Mouse (Mus musculus) kidney, embryonic 16.5 days (tissue): ENCODE results near the gene Tjp1. TPM values are rescaled to one million over a fixed set of nuclear protein-coding genes. Genes with fewer than 3 reads are reported as not detected.

ENCODE experiments used
- ATAC-seq: fragments of 200-750 bp; cut with Nextera tagmentation; 2 replicates; pipeline ENCODE4 v1.8.0; 2017; ENCODE audit warnings: moderate TSS enrichment; ENCODE audit not compliant: low FRiP score, low TSS enrichment
- H3K27ac ChIP-seq: fragments of 300-500 bp; sonication (generic); 2 replicates; pipeline ENCODE4 v1.5.1; 2014; ENCODE audit warnings: low read length
- H3K27me3 ChIP-seq: fragments of 300-500 bp; sonication (generic); 2 replicates; pipeline ENCODE4 v1.6.1; 2014; ENCODE audit warnings: low read length, control low read depth, mixed read lengths; ENCODE audit not compliant: insufficient read depth
- H3K36me3 ChIP-seq: fragments of 300-500 bp; sonication (generic); 2 replicates; pipeline ENCODE4 v1.6.1; 2014; ENCODE audit warnings: low read length, control low read depth, mixed read lengths; ENCODE audit not compliant: insufficient read depth
- H3K4me1 ChIP-seq: fragments of 300-500 bp; sonication (generic); 2 replicates; pipeline ENCODE4 v1.6.1; 2014; ENCODE audit warnings: low read length, control low read depth, mixed read lengths; ENCODE audit not compliant: insufficient read depth
- H3K4me2 ChIP-seq: fragments of 300-500 bp; sonication (generic); replicated peaks from 2 replicates; pipeline ENCODE4 v1.6.1; 2014; ENCODE audit warnings: low read depth, low read length
- H3K4me3 ChIP-seq: fragments of 300-500 bp; sonication (generic); 2 replicates; pipeline ENCODE4 v1.5.1; 2014; ENCODE audit warnings: mild to moderate bottlenecking, low read length
- H3K9ac ChIP-seq: fragments of 300-500 bp; sonication (generic); replicated peaks from 2 replicates; pipeline ENCODE4 v1.6.1; 2014; ENCODE audit warnings: low read length
- H3K9me3 ChIP-seq: fragments of 300-500 bp; sonication (generic); 2 replicates; pipeline ENCODE4 v1.6.1; 2016; ENCODE audit warnings: low read length, control low read depth
- WGBS: fragments of 180-500 bp; shearing (Covaris S2); extraction: QIAGEN DNeasy Blood & Tissue Kit; methylation state at CpG from one replicate; pipeline ENCODE4 v1.1.7; 2014; 5-methylcytosine and 5-hydroxymethylcytosine counted together
- polyA plus RNA-seq: library from polyadenylated mRNA; unstranded; fragments of >200 nt; fragmentation: Nextera tagmentation; extraction: Ambion mirVana; gene quantifications from 2 replicates; pipeline ENCODE4 v1.2.1, GENCODE M21; 2015

Tjp1 gene
- polyA plus RNA-seq, result 29.1 and 29.9 TPM in 2 replicates

DNA sequence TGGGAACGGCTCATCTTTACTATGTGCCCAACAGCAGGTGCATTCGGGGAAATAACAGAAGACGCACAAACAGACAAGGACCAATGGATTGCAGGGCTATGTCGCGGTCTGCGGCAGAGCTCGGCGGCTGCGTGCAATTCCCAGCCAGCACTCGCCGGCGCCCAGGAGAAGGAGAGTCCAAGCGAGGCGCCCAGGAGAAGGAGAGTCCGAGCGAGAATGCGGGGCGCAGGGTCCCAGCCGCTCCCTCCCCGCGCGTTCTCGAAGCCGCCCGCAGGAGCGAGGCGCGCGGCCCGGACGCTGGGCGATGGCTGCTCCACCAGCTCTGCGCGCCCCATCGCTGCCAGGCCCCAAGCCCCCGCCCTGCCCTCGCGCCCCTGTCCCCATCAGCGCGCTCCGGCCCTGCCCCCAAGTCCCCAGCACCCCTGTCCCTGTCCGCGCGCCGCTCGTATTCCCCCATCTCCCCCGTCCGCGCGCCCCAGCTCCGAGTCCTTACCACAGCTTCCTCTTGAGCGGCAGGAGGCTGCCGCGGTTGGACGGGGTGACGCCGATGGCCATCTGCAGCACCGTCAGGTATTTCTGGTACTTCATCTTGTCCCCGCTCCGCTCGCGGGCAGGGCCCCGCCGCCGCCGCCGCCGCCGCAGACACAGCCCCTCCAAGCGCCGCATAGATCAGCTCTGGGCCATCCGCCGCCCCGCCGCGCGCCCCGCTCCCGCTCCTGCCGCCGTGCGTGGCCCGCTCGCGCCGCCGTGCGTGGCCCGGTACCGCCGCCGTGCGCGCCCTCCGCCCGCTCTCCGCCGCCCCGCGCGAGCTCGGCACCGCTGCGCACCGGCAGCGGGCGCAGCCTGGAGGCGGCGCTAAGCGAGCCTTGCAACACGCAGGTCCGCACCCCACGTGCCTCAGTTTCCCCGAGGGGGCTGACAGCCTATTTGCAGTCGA lies at the start of gene Tjp1:
TSS of gene Tjp1 (minus strand) at position 711 of the 937 bp plus-strand sequence.
- H3K4me2 ChIP-seq, result peak within 1 kb of the TSS; percentile 85
- H3K9ac ChIP-seq, result peak within 1 kb of the TSS; percentile 60
- H3K36me3 ChIP-seq, result no peaks in the 10 kb centered on the region
- peak; percentile 76 for ATAC-seq
- peaks cover 33% of the 10 kb centered on the region for H3K27me3 ChIP-seq
- H3K4me1 ChIP-seq, result peaks cover 4% of the 10 kb centered on the region; the same call in 1 of the 2 replicates
- H3K27ac ChIP-seq, result no peak within 1 kb of the TSS
- WGBS, result under 1% methylated on average over 99 of the region's 115 CpGs
- no peaks in the 10 kb centered on the region for H3K9me3 ChIP-seq
- H3K4me3 ChIP-seq, result peak within 1 kb of the TSS; percentile 64

DNA sequence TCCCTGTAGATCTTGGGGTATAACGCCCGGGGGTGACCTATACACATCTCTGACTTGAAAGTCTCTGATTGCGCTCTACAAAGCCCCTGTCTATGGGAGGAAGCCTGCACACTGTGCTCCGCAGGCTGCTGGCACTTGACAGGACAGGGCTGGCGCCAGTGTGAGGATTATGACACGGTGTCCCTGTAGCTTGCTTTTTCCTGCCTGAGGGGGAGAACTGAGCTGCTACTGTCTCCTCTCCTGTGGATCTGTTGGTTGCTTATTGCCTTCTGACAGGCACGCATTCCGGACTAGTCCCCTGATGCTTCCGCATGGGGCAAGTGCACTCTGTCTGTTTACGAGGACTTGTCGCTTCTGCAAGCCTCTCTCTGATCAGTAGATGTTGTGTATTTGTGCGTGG lies 49.5 kb upstream of the Tjp1 start:
- H3K27ac ChIP-seq, result no peak overlapping the region
- WGBS, result 74% methylated on average over 12 of the region's 12 CpGs
- ATAC-seq, result 0 out of 2 replicates have a peak, but pooled peaks have one; percentile 31

DNA sequence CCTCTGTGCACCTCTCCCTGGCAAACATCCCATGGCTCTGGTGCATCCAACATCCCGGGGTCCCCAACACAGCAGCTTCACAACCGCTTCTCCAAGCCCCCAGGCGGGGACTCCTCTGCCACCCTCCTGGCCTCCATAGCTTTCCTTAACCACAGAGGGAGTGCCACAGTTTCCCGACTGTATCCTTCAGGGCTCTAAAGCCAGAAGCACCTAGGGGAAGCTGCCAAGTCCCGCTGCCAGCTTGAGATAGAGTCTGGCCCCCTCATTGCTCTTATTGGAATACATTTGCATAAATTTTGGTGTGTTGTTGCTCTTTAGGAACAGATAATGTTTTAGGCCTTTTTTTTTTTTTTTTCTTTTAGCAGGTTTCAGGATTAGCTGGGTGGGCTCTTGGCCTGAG lies 45.1 kb upstream of the Tjp1 start:
- no peak for ATAC-seq
- no peak overlapping the region for H3K9ac ChIP-seq
- H3K4me3 ChIP-seq, result no peak overlapping the region
- no peak overlapping the region for H3K27ac ChIP-seq
- H3K27me3 ChIP-seq, result no peaks in the 10 kb centered on the region
- H3K9me3 ChIP-seq, result no peaks in the 10 kb centered on the region
- H3K36me3 ChIP-seq, result no peaks in the 10 kb centered on the region
- no peak overlapping the region for H3K4me2 ChIP-seq
- no peaks in the 10 kb centered on the region for H3K4me1 ChIP-seq
- 73% methylated on average over 5 of the region's 5 CpGs for WGBS

More for the DNA sequence above, 49.5 kb upstream of the Tjp1 start:
- Histone ChIP-seq H3K27me3 (no peaks in the 10 kb centered on the region), H3K4me2 (no peak overlapping the region), H3K9ac (no peak overlapping the region), H3K36me3 (no peaks in the 10 kb centered on the region), H3K4me1 (no peaks in the 10 kb centered on the region), H3K9me3 (no peaks in the 10 kb centered on the region), H3K4me3 (no peak overlapping the region)

DNA sequence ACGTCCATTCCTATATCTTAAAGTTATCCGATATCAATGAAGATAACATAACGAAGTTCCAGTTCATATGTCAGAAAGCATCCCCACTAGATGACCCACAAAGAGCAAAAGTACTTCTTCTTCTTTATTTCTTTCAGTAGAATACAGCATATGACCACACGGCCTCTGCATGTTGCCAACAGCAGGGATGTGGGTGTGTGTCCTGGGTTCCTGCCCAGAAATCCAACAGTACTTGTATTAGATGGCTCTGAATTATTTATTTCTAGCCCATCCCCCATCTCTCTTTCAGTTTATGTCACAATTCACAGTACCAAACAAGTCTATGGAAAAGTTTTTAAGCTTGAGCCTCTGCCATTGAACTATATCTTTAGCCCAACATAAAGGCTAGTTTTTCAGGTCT lies 43.1 kb upstream of the Tjp1 start:
- Histone ChIP-seq H3K4me3 (no peak overlapping the region), H3K36me3 (no peaks in the 10 kb centered on the region), H3K27me3 (no peaks in the 10 kb centered on the region), H3K9me3 (no peaks in the 10 kb centered on the region), H3K9ac (no peak overlapping the region), H3K27ac (no peak overlapping the region), H3K4me2 (no peak overlapping the region), H3K4me1 (no peaks in the 10 kb centered on the region)
- 80% methylated on average over 4 of the region's 4 CpGs for WGBS
- no peak for ATAC-seq

DNA sequence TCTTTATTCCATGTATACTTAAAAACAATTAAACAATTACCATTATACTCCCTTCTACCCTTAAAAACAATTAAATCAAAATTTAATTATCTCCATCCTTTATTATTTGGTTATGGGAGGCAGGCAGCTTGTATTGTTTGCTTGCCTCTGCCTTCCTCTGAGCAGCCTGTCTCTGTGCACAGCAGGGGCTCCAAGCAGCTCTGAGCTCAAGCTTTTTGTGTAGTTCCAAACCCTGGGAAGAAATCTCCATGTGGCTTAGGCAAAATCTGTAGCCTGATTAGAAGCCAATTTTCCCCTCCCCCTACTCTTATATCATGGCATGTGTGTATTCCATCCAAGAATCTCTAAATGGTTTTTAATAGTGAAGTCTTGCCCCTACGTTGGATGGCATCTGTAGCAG lies 28.4 kb upstream of the Tjp1 start:
- WGBS, result 38% methylated on average over 1 of the region's 1 CpGs
- H3K36me3 ChIP-seq, result no peaks in the 10 kb centered on the region
- no peak overlapping the region for H3K9ac ChIP-seq
- no peak overlapping the region for H3K4me3 ChIP-seq
- no peaks in the 10 kb centered on the region for H3K9me3 ChIP-seq
- no peak overlapping the region for H3K27ac ChIP-seq
- no peak for ATAC-seq
- H3K4me1 ChIP-seq, result no peaks in the 10 kb centered on the region
- H3K27me3 ChIP-seq, result no peaks in the 10 kb centered on the region
- H3K4me2 ChIP-seq, result no peak overlapping the region

DNA sequence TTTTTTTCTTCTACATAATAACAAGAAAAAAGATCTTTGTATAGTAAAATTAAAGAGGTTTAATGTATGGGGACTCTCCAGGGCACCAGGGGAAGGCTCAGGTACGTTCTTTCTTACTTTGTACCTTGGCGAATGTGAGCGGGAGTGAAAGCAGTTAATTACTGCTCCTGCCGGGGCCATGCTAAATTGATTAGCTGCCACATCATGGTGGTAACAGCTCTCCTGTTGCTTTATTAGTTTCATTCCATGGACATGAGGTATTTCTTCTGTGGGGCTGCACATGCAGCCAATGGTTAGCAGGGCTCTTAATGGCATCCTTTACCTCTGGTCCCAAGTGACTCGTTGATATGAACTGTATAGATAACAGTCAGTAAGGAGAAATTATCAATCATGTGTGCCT lies 18.2 kb upstream of the Tjp1 start:
- Histone ChIP-seq H3K4me3 (no peak overlapping the region), H3K4me1 (no peaks in the 10 kb centered on the region), H3K27ac (no peak overlapping the region), H3K9ac (no peak overlapping the region), H3K27me3 (no peaks in the 10 kb centered on the region), H3K9me3 (no peaks in the 10 kb centered on the region), H3K36me3 (no peaks in the 10 kb centered on the region), H3K4me2 (no peak overlapping the region)
- 21% methylated on average over 5 of the region's 5 CpGs for WGBS
- no peak for ATAC-seq

DNA sequence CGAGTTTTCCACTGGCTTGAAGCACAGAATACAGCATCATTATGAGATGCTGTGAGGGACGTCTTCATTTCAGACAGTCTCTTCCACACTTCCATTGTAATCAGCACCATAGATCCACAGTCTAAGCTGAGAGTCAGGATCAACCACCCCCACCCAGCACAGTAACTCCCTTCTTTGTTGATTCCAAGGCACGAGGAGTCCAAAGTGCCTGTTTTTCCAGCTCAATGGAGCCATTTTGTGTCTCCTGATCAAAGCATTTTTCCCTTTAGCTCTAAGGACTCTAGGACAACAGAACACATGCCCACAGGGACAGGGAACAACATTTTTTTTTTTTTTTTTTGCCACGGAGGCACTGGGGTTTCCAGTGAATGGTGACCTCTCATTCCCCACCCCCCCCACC lies 5.1 kb upstream of the Tjp1 start:
- H3K9ac ChIP-seq, result no peak overlapping the region
- H3K4me1 ChIP-seq, result peaks cover 4% of the 10 kb centered on the region; the same call in 1 of the 2 replicates
- no peaks in the 10 kb centered on the region; the same call in 1 of the 2 replicates for H3K9me3 ChIP-seq
- WGBS, result 46% methylated on average over 4 of the region's 4 CpGs
- H3K27me3 ChIP-seq, result peaks cover 14% of the 10 kb centered on the region
- no peak overlapping the region for H3K4me3 ChIP-seq
- H3K36me3 ChIP-seq, result no peaks in the 10 kb centered on the region
- no peak for ATAC-seq
- no peak overlapping the region for H3K4me2 ChIP-seq
- no peak overlapping the region for H3K27ac ChIP-seq

DNA sequence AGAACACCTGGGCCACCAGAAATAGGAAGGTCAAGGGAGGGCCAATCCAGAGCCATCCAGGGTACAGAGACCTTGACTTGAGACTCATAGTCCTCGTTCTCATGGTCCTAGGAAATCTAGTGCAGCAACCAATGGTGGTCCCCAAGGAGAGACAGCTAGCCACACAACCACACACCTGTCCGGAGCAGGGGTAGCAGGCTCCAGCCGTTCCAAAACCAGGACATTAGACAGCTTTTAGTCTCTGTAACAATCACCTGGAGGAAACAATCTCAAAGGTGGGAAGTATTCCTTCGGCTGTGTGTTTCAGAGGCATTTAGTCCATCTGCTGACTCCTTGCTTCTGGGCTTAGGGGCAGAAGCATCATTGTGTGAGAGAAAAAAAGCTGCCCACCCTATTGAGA lies 4.5 kb downstream of the Tjp1 start:
- H3K4me1 ChIP-seq, result peaks cover 4% of the 10 kb centered on the region; the same call in 1 of the 2 replicates
- H3K4me2 ChIP-seq, result no peak overlapping the region
- no peak overlapping the region for H3K27ac ChIP-seq
- no peak for ATAC-seq
- no peak overlapping the region for H3K4me3 ChIP-seq
- no peak overlapping the region for H3K9ac ChIP-seq
- no peaks in the 10 kb centered on the region for H3K9me3 ChIP-seq
- H3K27me3 ChIP-seq, result peaks cover 23% of the 10 kb centered on the region
- 86% methylated on average over 4 of the region's 4 CpGs for WGBS
- H3K36me3 ChIP-seq, result no peaks in the 10 kb centered on the region

DNA sequence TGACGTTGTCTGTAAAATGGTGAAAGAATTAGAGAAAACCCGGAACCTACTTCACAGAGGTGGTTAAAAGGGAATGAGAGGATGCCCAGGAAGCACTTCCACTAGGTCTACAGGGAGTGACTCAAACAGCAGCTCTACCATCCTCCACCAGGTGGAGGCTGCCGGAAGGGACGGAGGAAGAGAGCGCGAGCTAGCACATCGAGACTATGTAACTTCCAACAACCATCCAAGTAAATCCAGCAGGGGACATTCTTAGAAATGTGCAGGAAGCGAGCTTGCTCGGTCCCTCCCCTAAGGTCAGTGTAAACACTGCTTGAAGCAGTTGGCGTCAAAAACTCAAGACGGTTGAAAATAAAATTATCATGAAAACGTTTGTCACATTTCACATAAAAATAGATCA lies 5.1 kb downstream of the Tjp1 start:
- peaks cover 17% of the 10 kb centered on the region for H3K27me3 ChIP-seq
- 57% methylated on average over 12 of the region's 12 CpGs for WGBS

DNA sequence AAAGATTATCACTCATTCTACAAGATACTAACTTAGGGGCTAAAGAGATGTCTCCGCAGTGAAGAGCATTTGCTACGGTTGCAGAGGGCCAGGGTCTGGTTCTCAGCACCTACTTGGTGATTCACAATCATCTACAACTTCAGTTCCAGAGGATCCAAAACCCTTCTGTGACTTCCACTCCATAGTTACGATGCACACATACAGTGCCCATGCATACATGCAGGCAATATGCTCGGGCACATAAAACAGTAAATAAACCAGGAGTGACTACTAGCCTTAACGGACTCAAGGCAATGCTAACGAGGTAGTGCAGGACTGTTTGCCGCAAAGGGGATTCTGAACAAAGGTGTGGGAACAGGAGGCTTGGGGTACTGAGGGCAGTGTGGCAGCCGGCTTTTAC lies 7.0 kb downstream of the Tjp1 start:
- no peak overlapping the region for H3K27ac ChIP-seq

More for the DNA sequence above, 5.1 kb downstream of the Tjp1 start:
- no peak overlapping the region for H3K9ac ChIP-seq
- ATAC-seq, result no peak
- no peaks in the 10 kb centered on the region for H3K36me3 ChIP-seq
- H3K27ac ChIP-seq, result no peak overlapping the region
- H3K4me1 ChIP-seq, result no peaks in the 10 kb centered on the region
- H3K9me3 ChIP-seq, result no peaks in the 10 kb centered on the region
- no peak overlapping the region for H3K4me2 ChIP-seq
- H3K4me3 ChIP-seq, result no peak overlapping the region

More for the DNA sequence above, 7.0 kb downstream of the Tjp1 start:
- no peak for ATAC-seq
- WGBS, result 93% methylated on average over 8 of the region's 8 CpGs
- H3K4me3 ChIP-seq, result no peak overlapping the region
- H3K27me3 ChIP-seq, result no peaks in the 10 kb centered on the region
- no peak overlapping the region for H3K4me2 ChIP-seq
- no peaks in the 10 kb centered on the region for H3K36me3 ChIP-seq
- H3K4me1 ChIP-seq, result no peaks in the 10 kb centered on the region
- H3K9me3 ChIP-seq, result no peaks in the 10 kb centered on the region
- no peak overlapping the region for H3K9ac ChIP-seq
